Mouse (Mus musculus): ENCODE measurements around the gene Slc25a28. TPM values are rescaled to one million over a fixed set of nuclear protein-coding genes. Genes with fewer than 3 reads are reported as not detected.

Slc25a28 gene
- polyA plus RNA-seq, 1 experiment from 2014 or later: 9.6 TPM

- 54% methylated on average over 12 of the region's 12 CpGs for WGBS
- H3K36me3 ChIP-seq (ENCODE audit: control insufficient read depth, insufficient read depth, low read length): peaks cover 8% of the 10 kb centered on the region; the same call in 1 of the 2 replicates
- no peak for ATAC-seq (ENCODE audit: low FRiP score, low TSS enrichment)
- H3K4me2 ChIP-seq (replicated peaks; ENCODE audit: low read depth): no peak overlapping the region
- no peak for DNase-seq (ENCODE audit: low spot score)
- no peaks in the 10 kb centered on the region for H3K9me3 ChIP-seq (ENCODE audit: control insufficient read depth, low read length)
- TF ChIP-seq CTCF (IDR thresholded peaks at IDR 0.05; ENCODE audit: low read depth) (peak; percentile 89), EP300 (optimal IDR thresholded peaks at IDR 0.05) (no peak)
- no peaks in the 10 kb centered on the region for H3K27me3 ChIP-seq (ENCODE audit: control insufficient read depth, insufficient read depth, low read length)
- no peak overlapping the region for H3K9ac ChIP-seq (ENCODE audit: low read length)
- H3K27ac ChIP-seq (replicated peaks): no peak overlapping the region
- H3K4me3 ChIP-seq (ENCODE audit: low read depth, low read length): no peak overlapping the region
- no peaks in the 10 kb centered on the region for H3K4me1 ChIP-seq (replicated peaks; ENCODE audit: control insufficient read depth, insufficient read depth)
Measured at GRCm38 (mm10) chr19:43665441-43666048, 9.1 kb downstream of the Slc25a28 start.

GRCm38 (mm10) chr19:43663471-43663870 is 11.2 kb downstream of the Slc25a28 start:
- WGBS: 70% methylated on average over 8 of the region's 8 CpGs
- H3K4me3 ChIP-seq (ENCODE audit: low read depth, low read length): no peak overlapping the region
- no peak overlapping the region for H3K27ac ChIP-seq (replicated peaks)
- no peaks in the 10 kb centered on the region for H3K9me3 ChIP-seq (ENCODE audit: control insufficient read depth, low read length)
- peaks cover 8% of the 10 kb centered on the region; the same call in 1 of the 2 replicates for H3K36me3 ChIP-seq (ENCODE audit: control insufficient read depth, insufficient read depth, low read length)
- H3K27me3 ChIP-seq (ENCODE audit: control insufficient read depth, insufficient read depth, low read length): no peaks in the 10 kb centered on the region
- no peak for DNase-seq (ENCODE audit: low spot score)
- no peaks in the 10 kb centered on the region for H3K4me1 ChIP-seq (replicated peaks; ENCODE audit: control insufficient read depth, insufficient read depth)
- no peak overlapping the region for H3K9ac ChIP-seq (ENCODE audit: low read length)
- no peak overlapping the region for H3K4me2 ChIP-seq (replicated peaks; ENCODE audit: low read depth)
- no peak for ATAC-seq (ENCODE audit: low FRiP score, low TSS enrichment)
- TF ChIP-seq CTCF (IDR thresholded peaks at IDR 0.05; ENCODE audit: low read depth) (no peak), EP300 (optimal IDR thresholded peaks at IDR 0.05) (no peak)

- Histone ChIP-seq H3K9me3 (ENCODE audit: control insufficient read depth, low read length) (no peaks in the 10 kb centered on the region), H3K27ac (replicated peaks) (no peak overlapping the region), H3K27me3 (ENCODE audit: control insufficient read depth, insufficient read depth, low read length) (no peaks in the 10 kb centered on the region), H3K36me3 (ENCODE audit: control insufficient read depth, insufficient read depth, low read length) (peaks cover 8% of the 10 kb centered on the region; the same call in 1 of the 2 replicates), H3K9ac (ENCODE audit: low read length) (no peak overlapping the region), H3K4me2 (replicated peaks; ENCODE audit: low read depth) (no peak overlapping the region), H3K4me1 (replicated peaks; ENCODE audit: control insufficient read depth, insufficient read depth) (no peaks in the 10 kb centered on the region), H3K4me3 (ENCODE audit: low read depth, low read length) (no peak overlapping the region)
- ATAC-seq (ENCODE audit: low FRiP score, low TSS enrichment) (peak; percentile 23; the same call in 1 of the 2 replicates), DNase-seq (ENCODE audit: low spot score) (peak; percentile 45)
- WGBS: 34% methylated on average over 19 of the region's 19 CpGs
- TF ChIP-seq CTCF (IDR thresholded peaks at IDR 0.05; ENCODE audit: low read depth) (peak; percentile 57), EP300 (optimal IDR thresholded peaks at IDR 0.05) (no peak)
Measured at GRCm38 (mm10) chr19:43662176-43662967, 12.3 kb downstream of the Slc25a28 start.

GRCm38 (mm10) chr19:43660774-43661173 is 13.9 kb downstream of the Slc25a28 start:
- no peak for DNase-seq (ENCODE audit: low spot score)
- Histone ChIP-seq H3K27ac (replicated peaks) (no peak overlapping the region), H3K4me3 (ENCODE audit: low read depth, low read length) (no peak overlapping the region), H3K27me3 (ENCODE audit: control insufficient read depth, insufficient read depth, low read length) (no peaks in the 10 kb centered on the region), H3K36me3 (ENCODE audit: control insufficient read depth, insufficient read depth, low read length) (peaks cover 8% of the 10 kb centered on the region; the same call in 1 of the 2 replicates), H3K9me3 (ENCODE audit: control insufficient read depth, low read length) (no peaks in the 10 kb centered on the region), H3K9ac (ENCODE audit: low read length) (no peak overlapping the region), H3K4me2 (replicated peaks; ENCODE audit: low read depth) (no peak overlapping the region), H3K4me1 (replicated peaks; ENCODE audit: control insufficient read depth, insufficient read depth) (no peaks in the 10 kb centered on the region)
- WGBS: 81% methylated on average over 9 of the region's 9 CpGs
- TF ChIP-seq CTCF (IDR thresholded peaks at IDR 0.05; ENCODE audit: low read depth) (no peak), EP300 (optimal IDR thresholded peaks at IDR 0.05) (no peak)
- no peak for ATAC-seq (ENCODE audit: low FRiP score, low TSS enrichment)

- WGBS: 69% methylated on average over 6 of the region's 6 CpGs
Measured at GRCm38 (mm10) chr19:43659632-43660031, 15.0 kb downstream of the Slc25a28 start.

More at GRCm38 (mm10) chr19:43659632-43660031, 15.0 kb downstream of the Slc25a28 start:
- Histone ChIP-seq H3K36me3 (ENCODE audit: control insufficient read depth, insufficient read depth, low read length) (peaks cover 8% of the 10 kb centered on the region; the same call in 1 of the 2 replicates), H3K9me3 (ENCODE audit: control insufficient read depth, low read length) (no peaks in the 10 kb centered on the region), H3K9ac (ENCODE audit: low read length) (no peak overlapping the region), H3K27ac (replicated peaks) (no peak overlapping the region), H3K27me3 (ENCODE audit: control insufficient read depth, insufficient read depth, low read length) (no peaks in the 10 kb centered on the region), H3K4me2 (replicated peaks; ENCODE audit: low read depth) (no peak overlapping the region), H3K4me3 (ENCODE audit: low read depth, low read length) (no peak overlapping the region), H3K4me1 (replicated peaks; ENCODE audit: control insufficient read depth, insufficient read depth) (no peaks in the 10 kb centered on the region)
- DNase-seq (ENCODE audit: low spot score) (no peak), ATAC-seq (ENCODE audit: low FRiP score, low TSS enrichment) (no peak)
- TF ChIP-seq CTCF (IDR thresholded peaks at IDR 0.05; ENCODE audit: low read depth) (no peak), EP300 (optimal IDR thresholded peaks at IDR 0.05) (no peak)

Measured in stomach, postnatal 0 days (tissue).